Mouse (Mus musculus) embryonic fibroblast, embryonic 13.5 days (primary cell): ENCODE data around the gene Rin2. TPM values are rescaled to one million over a fixed set of nuclear protein-coding genes. Genes with fewer than 3 reads are reported as not detected.
A peak's percentile ranks its signal among the peaks of the same experiment; 100 is the strongest.

Experiments used
- H3K27ac ChIP-seq: 2 replicates; pipeline ENCODE4 v1.5.1; 2012; ENCODE audit warnings: low read length, control low read depth, inconsistent platforms; ENCODE audit not compliant: insufficient read depth
- H3K4me1 ChIP-seq: 2 replicates; pipeline ENCODE4 v1.6.1; 2011; ENCODE audit warnings: low read length; ENCODE audit not compliant: control insufficient read depth, insufficient read depth
- H3K4me3 ChIP-seq: 2 replicates; pipeline ENCODE4 v1.5.1; 2011; ENCODE audit warnings: mild to moderate bottlenecking, control low read depth, low read length; ENCODE audit not compliant: insufficient read depth
- CTCF ChIP-seq: IDR thresholded peaks from 2 replicates; pipeline ENCODE4 v1.5.1; 2011; ENCODE audit warnings: mild to moderate bottlenecking, control low read depth, low read length, moderate library complexity, borderline replicate concordance; ENCODE audit not compliant: insufficient read depth
- POLR2A ChIP-seq: IDR thresholded peaks from 2 replicates; pipeline ENCODE4 v1.6.1; 2011; ENCODE audit warnings: low read depth, mild to moderate bottlenecking, control low read depth, low read length, moderate library complexity
- polyA plus RNA-seq: library from polyadenylated mRNA; stranded (reverse); fragments of >200 nt; gene quantifications from 2 replicates; pipeline ENCODE4 v1.2.4, GENCODE M21; 2011; ENCODE audit warnings: low read depth; ENCODE audit not compliant: missing spikeins, insufficient read length

Rin2 gene
- polyA plus RNA-seq, 1 experiment, result 30.5 TPM

DNA sequence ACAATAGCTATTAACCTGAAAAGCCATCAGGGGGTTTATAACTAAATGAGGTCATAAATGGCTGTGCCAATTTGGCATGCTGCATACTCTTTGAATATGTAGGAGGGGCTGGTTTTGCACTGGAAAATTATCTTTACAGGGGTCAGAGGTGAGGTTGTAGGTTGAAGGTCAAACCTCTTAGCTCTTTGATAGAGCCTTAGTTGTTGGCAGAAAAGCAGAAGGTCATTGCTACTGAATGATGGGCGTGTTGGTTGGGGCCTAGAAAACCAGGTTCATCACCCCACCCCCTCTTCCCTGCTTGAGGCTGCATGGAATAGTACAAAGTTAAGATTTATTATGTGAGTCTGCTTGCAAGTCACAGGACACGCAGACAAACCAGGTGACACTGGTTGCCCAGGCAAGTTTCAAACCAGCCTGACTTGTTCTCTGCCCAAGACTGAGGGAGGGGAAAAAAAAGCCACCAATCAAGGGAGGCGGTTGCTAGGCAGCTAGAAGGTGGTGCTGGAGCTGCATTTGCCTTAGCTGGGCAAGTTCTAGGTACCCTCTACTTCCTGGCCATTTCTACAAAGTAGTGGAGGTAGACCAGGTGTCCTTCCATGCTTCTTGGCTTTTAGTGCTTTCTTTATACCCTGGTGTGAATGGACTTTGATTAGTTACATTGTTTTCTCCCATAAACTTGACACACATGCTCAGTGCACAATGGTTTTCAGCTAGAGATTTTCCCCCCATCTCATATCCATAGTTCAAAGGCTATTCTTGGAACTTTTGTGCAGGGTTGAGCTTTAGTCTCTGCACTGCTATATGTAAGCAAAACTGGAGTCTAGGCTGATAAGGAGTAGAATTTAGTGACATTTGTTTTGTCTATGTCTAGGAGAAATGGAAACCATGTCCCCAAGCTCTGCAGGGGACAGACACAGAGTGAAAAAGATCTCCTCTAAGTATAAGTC, 148.0 kb downstream of the Rin2 start:
- TF ChIP-seq CTCF, result no peak
- no peak for TF ChIP-seq POLR2A
- no peak overlapping the region for H3K27ac ChIP-seq
- no peaks in the 10 kb centered on the region for H3K4me1 ChIP-seq

DNA sequence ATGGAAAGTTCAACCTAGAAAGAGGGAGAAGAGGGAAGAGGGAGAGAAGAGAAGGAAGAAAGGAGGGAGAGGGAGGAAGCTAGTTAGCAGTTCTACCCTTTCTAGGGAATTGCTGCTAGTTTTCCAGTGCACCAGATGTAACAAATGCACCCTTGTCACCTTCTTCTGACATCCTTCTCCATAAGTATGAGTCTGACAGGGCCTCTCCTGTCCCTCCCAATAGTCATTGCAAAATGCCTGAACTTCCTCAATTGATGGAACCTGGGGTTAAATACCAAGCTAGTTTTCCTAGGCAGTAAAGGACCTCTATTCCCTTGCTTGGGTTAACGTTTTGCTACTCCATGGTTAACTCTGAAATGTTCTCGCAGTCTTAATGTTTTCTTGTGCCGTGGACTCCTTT, 149.7 kb downstream of the Rin2 start:
- Histone ChIP-seq H3K4me1 (no peaks in the 10 kb centered on the region), H3K4me3 (no peak overlapping the region), H3K27ac (no peak overlapping the region)
- TF ChIP-seq POLR2A (no peak), CTCF (no peak)

More for the DNA sequence above, 148.0 kb downstream of the Rin2 start:
- no peak overlapping the region for H3K4me3 ChIP-seq

DNA sequence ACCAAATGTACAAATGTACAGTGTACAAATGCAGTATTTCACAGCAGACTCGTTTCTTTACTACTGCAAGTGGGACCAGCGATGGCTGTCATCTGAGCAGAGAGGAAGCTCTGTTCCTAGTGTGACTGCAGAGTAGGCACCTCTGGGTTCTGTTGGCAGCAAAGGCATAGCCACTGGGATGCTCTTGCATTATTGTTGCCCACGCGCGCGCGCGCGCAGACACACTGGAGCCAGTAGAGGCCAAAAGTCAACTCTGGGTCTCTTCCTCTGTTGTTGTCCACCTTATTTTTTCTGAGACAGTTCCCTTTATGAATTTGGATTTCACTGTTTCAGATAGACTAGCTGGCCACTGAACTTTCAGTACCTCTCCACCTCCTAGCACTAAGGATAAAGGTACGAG, 150.2 kb downstream of the Rin2 start:
- H3K27ac ChIP-seq, result no peak overlapping the region
- TF ChIP-seq POLR2A, result no peak
- TF ChIP-seq CTCF, result no peak
- no peak overlapping the region for H3K4me3 ChIP-seq
- no peaks in the 10 kb centered on the region for H3K4me1 ChIP-seq

DNA sequence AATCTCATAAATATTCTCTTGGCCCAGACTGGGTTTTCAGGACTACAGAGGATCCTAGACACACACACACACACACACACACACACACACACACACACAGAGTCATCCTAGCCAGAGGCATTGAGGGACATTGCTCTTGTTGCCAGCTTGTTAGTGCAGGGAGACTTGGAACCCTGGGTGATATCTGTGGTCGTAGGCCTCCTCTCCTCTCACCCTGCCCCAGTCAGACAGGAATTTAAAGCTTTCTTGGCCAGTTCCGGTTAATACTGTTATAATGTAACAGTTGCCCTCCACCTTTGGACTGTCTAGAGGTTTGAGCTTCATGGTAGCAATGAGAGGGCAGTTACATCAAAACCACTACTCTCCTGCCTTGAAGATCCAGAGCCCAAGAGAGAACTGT, 152.9 kb downstream of the Rin2 start:
- no peak overlapping the region for H3K27ac ChIP-seq
- H3K4me1 ChIP-seq, result 0 out of 2 replicates have a peak, but pooled peaks cover 4% of the 10 kb centered on the region
- no peak overlapping the region for H3K4me3 ChIP-seq
- TF ChIP-seq POLR2A (no peak), CTCF (no peak)

DNA sequence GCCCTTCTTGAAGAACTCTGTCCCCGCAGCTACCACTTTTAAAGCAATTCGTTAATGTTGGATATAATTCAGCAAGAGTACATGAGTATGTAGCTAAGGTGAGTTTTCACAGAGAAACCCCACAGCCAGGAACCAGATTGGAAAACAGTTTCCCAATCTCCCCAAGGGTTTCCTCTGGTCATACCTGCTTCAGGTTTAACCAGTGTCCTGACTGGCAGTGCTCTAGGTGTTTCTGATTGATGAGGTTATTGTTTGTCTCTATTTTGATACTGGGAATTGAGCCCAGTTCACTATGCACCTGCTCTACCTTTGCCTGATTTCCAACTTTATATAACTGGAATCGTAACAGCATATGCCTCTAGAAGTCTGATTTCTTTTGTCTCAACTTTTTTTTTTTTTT, 153.6 kb downstream of the Rin2 start:
- no peak overlapping the region for H3K4me3 ChIP-seq
- TF ChIP-seq CTCF, result no peak
- no peak for TF ChIP-seq POLR2A
- no peak overlapping the region for H3K27ac ChIP-seq
- peaks cover 7% of the 10 kb centered on the region; the same call in 1 of the 2 replicates for H3K4me1 ChIP-seq

DNA sequence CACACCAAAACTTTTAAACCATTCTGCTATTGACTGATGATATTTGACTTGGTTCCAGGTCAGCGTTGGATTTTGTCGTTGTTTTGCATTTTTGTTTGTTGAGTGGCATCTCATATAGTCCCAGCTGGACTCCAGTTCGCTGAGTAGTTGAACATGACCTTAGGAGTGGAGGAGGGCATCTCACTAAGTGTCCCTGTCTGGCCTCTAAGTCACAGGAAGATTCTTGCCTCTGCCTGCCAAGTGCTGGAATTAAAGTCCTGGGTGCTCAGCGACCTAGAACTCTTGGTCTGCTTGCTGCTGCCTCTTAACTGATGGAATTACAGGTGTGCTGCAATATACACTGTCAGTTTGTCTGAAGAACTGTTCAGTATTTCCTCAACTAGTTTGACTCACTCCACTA, 154.2 kb downstream of the Rin2 start:
- TF ChIP-seq POLR2A (no peak), CTCF (no peak)
- no peak overlapping the region for H3K27ac ChIP-seq
- peaks cover 7% of the 10 kb centered on the region; the same call in 1 of the 2 replicates for H3K4me1 ChIP-seq
- H3K4me3 ChIP-seq, result no peak overlapping the region

DNA sequence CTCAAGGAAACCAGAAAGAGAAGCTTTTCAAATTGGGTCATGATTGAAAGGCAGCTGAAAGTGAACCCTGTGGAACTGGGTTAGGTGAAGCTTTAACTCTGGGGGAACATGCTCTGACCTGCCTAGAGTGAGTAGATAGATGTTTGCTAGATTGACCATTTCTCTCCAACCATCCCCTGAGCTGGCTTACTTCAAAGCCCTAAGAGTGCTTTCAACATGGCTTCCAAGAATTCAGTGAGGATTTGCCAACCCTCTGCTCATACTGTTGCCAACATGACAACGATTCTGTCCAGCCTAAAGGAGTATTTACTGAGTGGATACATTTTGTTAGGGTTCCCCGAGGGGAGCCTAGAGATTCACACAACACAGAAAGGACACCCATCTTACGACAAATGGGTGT, 155.4 kb downstream of the Rin2 start:
- peaks cover 7% of the 10 kb centered on the region; the same call in 1 of the 2 replicates for H3K4me1 ChIP-seq
- no peak for TF ChIP-seq POLR2A
- TF ChIP-seq CTCF, result no peak
- H3K4me3 ChIP-seq, result no peak overlapping the region
- no peak overlapping the region for H3K27ac ChIP-seq

DNA sequence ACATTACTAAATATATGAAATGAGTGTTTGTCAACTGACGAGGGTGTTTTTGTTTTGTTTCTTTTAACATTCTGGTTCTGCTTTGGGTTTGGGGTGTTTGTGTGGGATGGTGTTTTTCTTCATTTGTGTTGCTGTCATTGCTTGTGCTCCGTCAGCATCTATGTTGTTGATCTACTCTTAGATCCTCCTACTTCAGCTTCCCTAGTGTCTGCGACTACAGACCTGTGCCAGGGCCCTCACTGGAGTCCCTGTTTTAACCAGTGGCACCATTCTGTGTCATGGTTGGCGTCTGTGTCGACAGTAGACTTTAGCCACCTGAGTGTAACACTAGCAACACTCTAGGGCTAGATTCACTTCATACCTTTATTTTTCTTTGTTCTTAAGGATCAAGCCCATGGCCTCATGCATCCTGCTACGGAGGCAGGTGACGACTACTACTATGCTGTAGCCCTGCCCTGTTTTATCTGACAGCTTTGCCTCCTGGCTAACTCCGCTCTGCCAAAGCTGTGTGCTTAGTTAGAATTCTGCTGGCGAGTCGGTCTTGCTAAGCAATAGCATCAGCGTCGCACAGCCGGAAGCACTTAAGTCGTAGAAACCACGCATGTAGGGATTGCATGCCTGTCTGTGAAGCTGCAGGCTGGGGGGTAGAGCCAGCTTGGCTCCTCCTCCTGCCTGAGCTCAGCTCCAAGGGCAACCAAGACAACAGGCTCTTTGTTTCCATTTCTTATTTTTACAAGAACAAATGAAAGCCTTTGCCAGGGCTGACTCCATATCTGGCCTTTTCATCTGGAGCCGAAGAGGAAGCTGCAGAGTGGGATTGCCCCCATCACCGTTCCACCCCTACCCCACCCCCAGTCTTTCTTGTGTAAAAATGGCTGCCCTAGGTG, 157.2 kb downstream of the Rin2 start:
- no peak overlapping the region for H3K4me3 ChIP-seq
- H3K27ac ChIP-seq, result peak overlapping the region; percentile 9; the same call in 1 of the 2 replicates
- no peak for TF ChIP-seq POLR2A
- TF ChIP-seq CTCF, result no peak
- peaks cover 7% of the 10 kb centered on the region; the same call in 1 of the 2 replicates for H3K4me1 ChIP-seq

DNA sequence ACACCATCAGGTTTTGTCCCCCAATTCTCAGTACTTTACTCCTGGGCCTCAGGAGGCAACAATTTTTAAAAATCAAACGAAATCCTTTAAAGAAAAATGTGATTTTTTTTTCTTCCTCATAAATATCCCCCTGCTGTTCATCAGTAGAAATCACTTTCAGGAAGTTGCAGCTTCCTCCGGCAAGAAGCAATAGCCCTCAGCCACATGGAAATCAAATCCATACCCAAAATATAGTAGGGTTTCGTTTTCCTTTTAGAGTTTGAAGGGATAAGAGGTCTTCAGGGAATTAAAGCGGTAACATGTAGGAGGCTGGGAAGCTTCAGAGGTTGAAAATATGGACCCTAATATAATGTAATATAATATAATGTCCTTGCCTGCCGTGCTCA, 157.8 kb downstream of the Rin2 start:
- no peak for TF ChIP-seq POLR2A
- no peak for TF ChIP-seq CTCF
- peaks cover 7% of the 10 kb centered on the region; the same call in 1 of the 2 replicates for H3K4me1 ChIP-seq
- no peak overlapping the region for H3K4me3 ChIP-seq
- H3K27ac ChIP-seq, result peak overlapping the region; percentile 68; the same call in 1 of the 2 replicates
